Mouse (Mus musculus): Measurements from ENCODE around the gene Gtf2f2.
A peak's percentile ranks its signal among the peaks of the same experiment; 100 is the strongest.

Gtf2f2 gene

GRCm38 (mm10) chr14:76010102-76011061 is at the start of gene Gtf2f2:
TSS of gene Gtf2f2 (minus strand) at chr14:76010865.
- peak; percentile 90 for DNase-seq (ENCODE audit: extremely low read depth, insufficient read length, low spot score)

- no peak for DNase-seq (ENCODE audit: extremely low read depth, insufficient read length, low spot score)
These were observed 48.8 kb upstream of the Gtf2f2 start for GRCm38 (mm10) chr14:76059441-76059840.

- DNase-seq (ENCODE audit: extremely low read depth, insufficient read length, low spot score) = no peak
These were observed 43.1 kb upstream of the Gtf2f2 start for GRCm38 (mm10) chr14:76053726-76054125.

- no peak for DNase-seq (ENCODE audit: extremely low read depth, insufficient read length, low spot score)
These were observed 41.3 kb upstream of the Gtf2f2 start for GRCm38 (mm10) chr14:76051966-76052365.

- DNase-seq (ENCODE audit: extremely low read depth, insufficient read length, low spot score) = no peak
These were observed 35.1 kb upstream of the Gtf2f2 start for GRCm38 (mm10) chr14:76045767-76046166.

- DNase-seq (ENCODE audit: extremely low read depth, insufficient read length, low spot score) = no peak
These were observed 33.5 kb upstream of the Gtf2f2 start for GRCm38 (mm10) chr14:76044164-76044557.

- no peak for DNase-seq (ENCODE audit: extremely low read depth, insufficient read length, low spot score)
These were observed 32.8 kb upstream of the Gtf2f2 start for GRCm38 (mm10) chr14:76043251-76044163.

GRCm38 (mm10) chr14:76033221-76033637 is 22.6 kb upstream of the Gtf2f2 start:
- no peak for DNase-seq (ENCODE audit: extremely low read depth, insufficient read length, low spot score)

GRCm38 (mm10) chr14:76032671-76033136 is 22.0 kb upstream of the Gtf2f2 start:
- DNase-seq (ENCODE audit: extremely low read depth, insufficient read length, low spot score) = no peak

- no peak for DNase-seq (ENCODE audit: extremely low read depth, insufficient read length, low spot score)
These were observed 20.6 kb upstream of the Gtf2f2 start for GRCm38 (mm10) chr14:76031117-76031842.

- no peak for DNase-seq (ENCODE audit: extremely low read depth, insufficient read length, low spot score)
These were observed 14.0 kb upstream of the Gtf2f2 start for GRCm38 (mm10) chr14:76024641-76025040.

- no peak for DNase-seq (ENCODE audit: extremely low read depth, insufficient read length, low spot score)
These were observed 10.5 kb upstream of the Gtf2f2 start for GRCm38 (mm10) chr14:76020927-76021719.

- no peak for DNase-seq (ENCODE audit: extremely low read depth, insufficient read length, low spot score)
These were observed 9.7 kb upstream of the Gtf2f2 start for GRCm38 (mm10) chr14:76020259-76020785.

- no peak for DNase-seq (ENCODE audit: extremely low read depth, insufficient read length, low spot score)
These were observed 7.3 kb upstream of the Gtf2f2 start for GRCm38 (mm10) chr14:76017785-76018490.

- DNase-seq (ENCODE audit: extremely low read depth, insufficient read length, low spot score) = no peak
These were observed 3.7 kb upstream of the Gtf2f2 start for GRCm38 (mm10) chr14:76014331-76014730.

GRCm38 (mm10) chr14:76011062-76011457 is 395 bp upstream of the Gtf2f2 start:
- DNase-seq (ENCODE audit: extremely low read depth, insufficient read length, low spot score) = no peak

GRCm38 (mm10) chr14:76009185-76009584 is 1.5 kb downstream of the Gtf2f2 start:
- DNase-seq (ENCODE audit: extremely low read depth, insufficient read length, low spot score) = no peak

GRCm38 (mm10) chr14:76008174-76008573 is 2.5 kb downstream of the Gtf2f2 start:
- no peak for DNase-seq (ENCODE audit: extremely low read depth, insufficient read length, low spot score)

- DNase-seq (ENCODE audit: extremely low read depth, insufficient read length, low spot score) = no peak
These were observed 5.7 kb downstream of the Gtf2f2 start for GRCm38 (mm10) chr14:76005011-76005410.
